Mouse (Mus musculus): Measurements from ENCODE around the gene Vmn2r111. TPM values are rescaled to one million over a fixed set of nuclear protein-coding genes. Genes with fewer than 3 reads are reported as not detected.
"Not testable (repeated sequence)": the region's sequence is repeated elsewhere in the genome, so short reads cannot be mapped to it uniquely, and the experiment has no call there.

The Vmn2r111 gene
- polyA plus RNA-seq (2016; fragmentation: Nextera tagmentation; extraction: Ambion mirVana), result not detected in 2 replicates

GRCm38 (mm10) chr17:22573382-22573781 lies at the start of gene Vmn2r111:
Gene Vmn2r111 (minus strand): TSS chr17:22573482.
- H3K4me3 ChIP-seq; H3K9me3 ChIP-seq (replicated peaks); ATAC-seq (ENCODE audit: low FRiP score); H3K4me2 ChIP-seq (replicated peaks); H3K36me3 ChIP-seq; H3K27ac ChIP-seq; H3K9ac ChIP-seq; H3K27me3 ChIP-seq; H3K4me1 ChIP-seq: not testable (repeated sequence)
- 53% methylated on average over 1 of the region's 1 CpGs for WGBS

DNA sequence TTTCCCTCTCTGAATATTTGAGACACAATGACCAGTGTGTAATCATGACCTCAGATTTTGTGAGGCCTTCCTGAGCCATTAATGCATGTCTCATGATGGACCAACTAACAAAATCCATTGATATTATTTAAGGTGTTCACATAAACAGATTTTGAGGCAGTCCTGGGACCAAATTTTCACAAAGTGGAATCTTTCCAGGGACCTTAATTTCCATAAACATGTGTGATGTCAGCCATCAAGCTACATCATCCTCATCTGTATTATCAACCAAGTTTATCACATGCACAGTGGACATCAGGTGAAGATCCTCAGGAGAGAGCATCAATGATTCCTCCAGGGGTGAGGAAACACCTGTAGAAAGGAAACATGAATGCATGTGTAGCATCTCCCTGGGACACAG lies 27.4 kb upstream of the Vmn2r111 start, which contains the start of gene Vmn2r112:
TSS of gene Vmn2r112 (plus strand) at position 301 of the 400 bp plus-strand sequence.
- not testable (repeated sequence) for H3K4me2 ChIP-seq (replicated peaks); H3K27ac ChIP-seq; ATAC-seq (ENCODE audit: low FRiP score); H3K9ac ChIP-seq; H3K36me3 ChIP-seq; H3K9me3 ChIP-seq (replicated peaks); H3K27me3 ChIP-seq; H3K4me3 ChIP-seq; H3K4me1 ChIP-seq

- not testable (repeated sequence) for H3K27me3 ChIP-seq; H3K36me3 ChIP-seq; H3K4me1 ChIP-seq; H3K9ac ChIP-seq; H3K4me2 ChIP-seq (replicated peaks); H3K27ac ChIP-seq; H3K9me3 ChIP-seq (replicated peaks); ATAC-seq (ENCODE audit: low FRiP score); H3K4me3 ChIP-seq
- WGBS, result 91% methylated on average over 7 of the region's 7 CpGs
Observed at GRCm38 (mm10) chr17:22520467-22520866, 52.8 kb downstream of the Vmn2r111 start.

DNA sequence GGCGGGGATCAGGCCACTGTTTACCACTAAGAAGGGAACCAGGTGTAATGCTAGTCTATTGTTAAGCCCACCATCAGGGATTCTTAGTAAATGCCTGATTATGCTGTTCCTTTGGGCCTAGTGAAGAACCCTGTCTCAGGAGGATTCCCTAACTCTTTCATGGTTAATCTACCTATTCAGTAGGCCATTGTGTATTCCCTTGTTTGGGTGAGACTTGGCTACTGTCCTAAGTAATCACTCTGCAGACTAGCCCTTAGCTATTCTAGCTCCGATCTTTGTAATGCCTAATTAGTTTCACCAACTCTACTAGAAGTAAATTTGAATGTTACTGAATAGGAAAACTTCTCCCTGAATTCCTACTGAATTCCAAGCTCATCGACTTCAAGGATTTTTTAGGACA lies 53.2 kb downstream of the Vmn2r111 start:
- not testable (repeated sequence) for ATAC-seq (ENCODE audit: low FRiP score); H3K9me3 ChIP-seq (replicated peaks); H3K27me3 ChIP-seq; H3K4me1 ChIP-seq; H3K9ac ChIP-seq; H3K4me3 ChIP-seq; H3K36me3 ChIP-seq; H3K4me2 ChIP-seq (replicated peaks); H3K27ac ChIP-seq
- 77% methylated on average over 3 of the region's 3 CpGs for WGBS

- 74% methylated on average over 4 of the region's 4 CpGs for WGBS
- Histone ChIP-seq H3K9ac (no peak overlapping the region), H3K36me3 (no peaks in the 10 kb centered on the region), H3K27me3 (no peaks in the 10 kb centered on the region), H3K4me3 (no peak overlapping the region), H3K9me3 (replicated peaks) (peaks cover 6% of the 10 kb centered on the region; the same call in 1 of the 2 replicates), H3K4me1 (no peaks in the 10 kb centered on the region), H3K27ac (no peak overlapping the region), H3K4me2 (replicated peaks) (no peak overlapping the region)
- ATAC-seq (ENCODE audit: low FRiP score), result no peak
Observed at GRCm38 (mm10) chr17:22497120-22497519, 76.2 kb downstream of the Vmn2r111 start.

Other genes starting within 250 kb of the Vmn2r111 start
- 14.4 and 15.7 TPM in 2 replicates for gene Zfp944, start 212.1 kb downstream of the Vmn2r111 start, polyA plus RNA-seq (2016; fragmentation: Nextera tagmentation; extraction: Ambion mirVana)
- gene Zfp758, start 212.0 kb downstream of the Vmn2r111 start, polyA plus RNA-seq (2016; fragmentation: Nextera tagmentation; extraction: Ambion mirVana), result 10.1 and 12.9 TPM in 2 replicates
- 31.7 and 34.5 TPM in 2 replicates for gene Zfp946, start 149.3 kb downstream of the Vmn2r111 start, polyA plus RNA-seq (2016; fragmentation: Nextera tagmentation; extraction: Ambion mirVana)
- gene Vmn2r112, start 27.5 kb upstream of the Vmn2r111 start, polyA plus RNA-seq (2016; fragmentation: Nextera tagmentation; extraction: Ambion mirVana), result not detected in 2 replicates